Mouse (Mus musculus) hindbrain, postnatal 0 days (tissue): ENCODE data around the gene Usp48. TPM values are rescaled to one million over a fixed set of nuclear protein-coding genes. Genes with fewer than 3 reads are reported as not detected.
A peak's percentile ranks its signal among the peaks of the same experiment; 100 is the strongest.

Source experiments
- ATAC-seq: fragments of 200-750 bp; cut with Nextera tagmentation; 2 replicates; pipeline ENCODE4 v1.8.0; 2017; ENCODE audit warnings: mild to moderate bottlenecking, moderate TSS enrichment, moderate library complexity
- DNase-seq: peaks from one replicate; pipeline ENCODE4 v3.0.0-alpha.2; 2015; ENCODE audit warnings: low spot score
- H3K27ac ChIP-seq: fragments of 300-500 bp; sonication (generic); 2 replicates; pipeline ENCODE4 v1.5.1; 2014; ENCODE audit warnings: mild to moderate bottlenecking
- H3K27me3 ChIP-seq: fragments of 300-500 bp; sonication (generic); 2 replicates; pipeline ENCODE4 v1.6.1; 2014; ENCODE audit warnings: low read length, mixed read lengths; ENCODE audit not compliant: insufficient read depth
- H3K36me3 ChIP-seq: fragments of 300-500 bp; sonication (generic); 2 replicates; pipeline ENCODE4 v1.6.1; 2014; ENCODE audit warnings: low read length, mixed read lengths; ENCODE audit not compliant: insufficient read depth
- H3K4me1 ChIP-seq: fragments of 300-500 bp; sonication (generic); 2 replicates; pipeline ENCODE4 v1.6.1; 2014; ENCODE audit warnings: antibody characterized with exemption, low read length, mixed read lengths; ENCODE audit not compliant: insufficient read depth
- H3K4me2 ChIP-seq: fragments of 300-500 bp; sonication (generic); 2 replicates; pipeline ENCODE4 v1.6.1; 2014; ENCODE audit warnings: low read depth, mild to moderate bottlenecking, low read length, moderate library complexity, mixed read lengths
- H3K4me3 ChIP-seq: fragments of 300-500 bp; sonication (generic); 2 replicates; pipeline ENCODE4 v1.5.1; 2014; ENCODE audit warnings: low read length
- H3K9ac ChIP-seq: fragments of 300-500 bp; sonication (generic); replicated peaks from 2 replicates; pipeline ENCODE4 v1.6.1; 2014; ENCODE audit warnings: mild to moderate bottlenecking, low read length, moderate library complexity, mixed read lengths
- H3K9me3 ChIP-seq: fragments of 300-500 bp; sonication (generic); 2 replicates; pipeline ENCODE4 v1.6.1; 2016; ENCODE audit warnings: low read length, mixed read lengths
- CTCF ChIP-seq: IDR thresholded peaks from 2 replicates; pipeline ENCODE4 v1.5.1; 2016; ENCODE audit warnings: antibody characterized with exemption, control low read depth, low read depth
- WGBS: fragments of 180-500 bp; shearing (Covaris S2); extraction: QIAGEN DNeasy Blood & Tissue Kit; methylation state at CpG from one replicate; pipeline ENCODE4 v1.1.7; 2014; 5-methylcytosine and 5-hydroxymethylcytosine counted together
- polyA plus RNA-seq: library from polyadenylated mRNA; unstranded; fragments of >200 nt; fragmentation: Nextera tagmentation; extraction: Ambion mirVana; gene quantifications from 2 replicates; pipeline ENCODE4 v1.2.1, GENCODE M21; 2015
- total RNA-seq: library from RNA; depleted of rRNA; stranded (reverse); fragments of >200 nt; gene quantifications from 2 replicates; pipeline ENCODE4 v1.2.3, GENCODE M21; 2014; rRNA removed

Gene Usp48
- total and polyA plus RNA-seq, 2 experiments from 2014 or later, result 45.6 to 63.8 TPM

DNA sequence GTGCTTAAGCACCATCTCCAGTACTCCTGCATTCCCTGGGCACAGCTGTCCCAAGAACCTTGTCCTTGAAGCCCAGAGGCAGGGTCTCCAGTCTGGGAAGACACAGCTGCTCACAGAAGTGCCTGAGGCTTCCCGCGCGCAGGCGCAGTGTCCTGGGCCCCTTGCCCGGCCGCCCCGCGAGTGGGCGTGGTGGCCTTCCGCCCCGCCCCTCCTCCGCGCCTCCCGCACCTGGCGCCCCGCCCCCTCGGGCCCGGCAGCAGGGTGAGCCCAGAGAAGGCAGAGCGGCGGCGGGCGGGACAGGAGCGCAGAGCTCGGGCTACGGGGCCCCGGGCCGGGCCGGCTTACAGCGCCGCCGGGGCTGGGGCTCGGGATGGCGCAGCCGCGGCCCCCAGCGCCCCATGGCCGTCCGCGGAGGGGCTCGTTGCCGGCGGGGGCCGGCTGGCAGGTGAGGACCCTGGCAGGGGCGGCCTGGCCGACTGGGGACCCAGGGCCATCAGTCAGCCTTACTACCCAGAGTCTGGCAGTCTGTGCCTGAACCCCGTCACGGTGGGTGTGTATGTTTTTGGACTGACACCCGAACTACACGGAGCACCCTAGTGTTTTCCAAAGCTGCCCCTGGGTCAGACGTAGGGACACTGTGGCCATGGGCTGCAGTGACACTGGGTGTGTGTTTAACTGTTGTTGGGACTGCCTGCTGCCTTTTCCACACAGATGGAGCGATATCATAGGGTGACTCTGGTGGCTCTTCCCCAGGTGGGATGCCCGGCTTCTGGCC, 113.8 kb downstream of the Usp48 start:
- no peaks in the 10 kb centered on the region for H3K27me3 ChIP-seq

More for the DNA sequence above, 113.8 kb downstream of the Usp48 start:
- Histone ChIP-seq H3K9ac (peak overlapping the region; percentile 41), H3K27ac (no peak overlapping the region), H3K4me2 (peak overlapping the region; percentile 63), H3K4me3 (peak overlapping the region; percentile 39), H3K4me1 (peaks cover 4% of the 10 kb centered on the region; the same call in 1 of the 2 replicates), H3K36me3 (no peaks in the 10 kb centered on the region), H3K9me3 (no peaks in the 10 kb centered on the region)
- peak; percentile 55 for ATAC-seq
- 4% methylated on average over 43 of the region's 52 CpGs for WGBS
- no peak for TF ChIP-seq CTCF
- peak; percentile 88 for DNase-seq

Other genes with a start within 250 kb of the Usp48 start
- gene Cdc42, start 236.0 kb upstream of the Usp48 start, total RNA-seq, result 394 and 490 TPM in 2 replicates
- gene Cdc42, start 236.0 kb upstream of the Usp48 start, polyA plus RNA-seq, result 1,008 and 1,049 TPM in 2 replicates
- not detected in 2 replicates for gene Cela3a, start 184.0 kb upstream of the Usp48 start, total RNA-seq
- not detected in 2 replicates for gene Cela3a, start 184.0 kb upstream of the Usp48 start, polyA plus RNA-seq
- gene Cela3b, start 163.2 kb upstream of the Usp48 start, total RNA-seq, result not detected in 2 replicates
- gene Cela3b, start 163.2 kb upstream of the Usp48 start, polyA plus RNA-seq, result not detected in 2 replicates
- gene 1700013G24Rik, start 140.5 kb upstream of the Usp48 start, total RNA-seq, result not detected in 2 replicates
- gene 1700013G24Rik, start 140.5 kb upstream of the Usp48 start, polyA plus RNA-seq, result not detected in 2 replicates
- 37.8 and 39.2 TPM in 2 replicates for gene Hspg2, start 125.0 kb upstream of the Usp48 start, total RNA-seq
- 3.5 and 3.7 TPM in 2 replicates for gene Hspg2, start 125.0 kb upstream of the Usp48 start, polyA plus RNA-seq
- gene Ldlrad2, start 19.2 kb upstream of the Usp48 start, total RNA-seq, result not detected in 2 replicates
- gene Ldlrad2, start 19.2 kb upstream of the Usp48 start, polyA plus RNA-seq, result 0.40 TPM in 1 of 2 replicates, not detected in the other
- 277 and 282 TPM in 2 replicates for gene Rap1gap, start 71.0 kb downstream of the Usp48 start, total RNA-seq
- 105 and 110 TPM in 2 replicates for gene Rap1gap, start 71.0 kb downstream of the Usp48 start, polyA plus RNA-seq
- gene Alpl, start 202.6 kb downstream of the Usp48 start, total RNA-seq, result 15.3 and 22.4 TPM in 2 replicates
- 16.6 and 17.5 TPM in 2 replicates for gene Alpl, start 202.6 kb downstream of the Usp48 start, polyA plus RNA-seq